Mouse (Mus musculus): ENCODE measurements at regions not wholly inside any gene's neighbourhood (a gene's known extent, or its start where the extent isn't known, plus 50 kb on each side); places are given as distances from the start of the nearest gene placed in this dataset.

DNA sequence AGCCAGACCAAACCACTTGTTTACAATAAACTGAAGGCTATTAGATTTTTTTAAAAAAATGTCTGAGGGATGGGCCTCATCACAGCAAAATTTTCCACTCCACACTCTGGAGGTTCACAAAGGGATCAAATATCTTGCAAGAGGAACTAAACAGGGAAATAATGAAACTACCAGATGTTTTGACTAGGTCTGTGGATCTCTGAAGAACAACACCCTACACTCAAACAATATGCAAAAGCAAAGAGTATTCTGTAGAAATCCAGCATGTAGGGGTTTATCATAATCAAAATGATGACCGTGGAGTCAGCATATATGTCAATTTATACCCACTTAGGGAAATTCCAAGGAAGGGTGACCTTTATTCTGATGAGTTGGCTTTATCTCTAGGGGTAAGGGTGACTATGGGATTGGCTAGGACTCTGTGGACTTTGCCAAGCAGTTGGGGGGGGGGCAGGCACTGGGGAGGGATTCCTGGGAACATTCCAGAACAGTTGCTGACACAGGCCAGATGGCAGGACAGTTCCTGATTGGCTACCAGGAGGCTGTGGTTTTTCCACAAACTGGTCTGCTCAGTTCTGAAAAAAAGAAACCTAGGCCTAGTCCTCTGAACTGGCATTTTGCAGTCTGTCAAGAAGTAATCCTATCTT is 143.9 kb downstream of the Gm10184 start:
- no peak for TF ChIP-seq CTCF (IDR thresholded peaks at IDR 0.05; ENCODE audit: low read depth)
- no peak for TF ChIP-seq EP300 (IDR thresholded peaks at IDR 0.05; ENCODE audit: low read depth)

Measured in heart, postnatal 0 days (tissue).